Mouse (Mus musculus): ENCODE data around the gene Aldh3b3.
A peak's percentile ranks its signal among the peaks of the same experiment; 100 is the strongest.

Aldh3b3 gene

GRCm38 (mm10) chr19:4003641-4004040 is 45.2 kb downstream of the Aldh3b3 start:
- DNase-seq = no peak

GRCm38 (mm10) chr19:4004331-4004730 is 45.9 kb downstream of the Aldh3b3 start:
- no peak for DNase-seq

- no peak for DNase-seq
Measured at GRCm38 (mm10) chr19:4005091-4005490, 46.6 kb downstream of the Aldh3b3 start.

DNA sequence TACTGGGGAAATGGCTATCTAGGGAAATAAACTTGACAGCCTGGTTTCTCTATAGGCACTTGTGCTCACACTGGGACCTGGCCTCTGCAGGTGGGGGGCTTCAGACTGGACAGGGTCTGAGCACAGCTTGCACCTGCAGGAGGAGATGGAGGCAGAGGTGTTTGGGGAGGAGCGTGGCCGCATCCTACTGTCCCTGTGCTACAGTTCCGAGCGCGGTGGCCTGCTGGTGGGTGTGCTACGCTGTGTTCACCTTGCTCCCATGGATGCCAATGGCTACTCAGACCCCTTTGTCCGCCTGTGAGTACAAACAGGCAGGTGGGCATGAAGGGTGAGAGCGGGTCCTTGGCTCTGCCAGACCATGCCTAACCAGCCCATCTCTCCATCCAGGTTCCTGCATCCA is 47.5 kb downstream of the Aldh3b3 start:
- no peak for DNase-seq

DNA sequence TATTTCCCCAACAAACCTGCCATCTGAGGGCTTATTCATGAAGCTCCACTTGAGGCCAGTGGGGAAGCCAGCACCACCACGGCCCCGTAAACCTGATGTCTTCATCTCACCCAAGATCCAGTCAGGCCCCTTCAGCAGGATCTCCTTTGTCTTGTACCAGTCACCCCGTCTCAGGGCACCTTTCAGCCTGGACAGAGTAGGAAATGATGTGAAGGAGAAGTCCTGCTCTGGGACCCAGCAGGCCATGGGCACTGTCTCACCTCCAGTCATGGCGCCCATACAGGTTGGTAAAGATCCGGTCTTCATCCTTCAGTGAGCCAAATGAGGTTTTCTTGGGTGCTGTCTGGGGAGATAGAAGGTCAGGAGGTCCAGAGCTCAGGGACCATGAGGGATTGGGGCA is 52.6 kb downstream of the Aldh3b3 start:
- DNase-seq = no peak

DNA sequence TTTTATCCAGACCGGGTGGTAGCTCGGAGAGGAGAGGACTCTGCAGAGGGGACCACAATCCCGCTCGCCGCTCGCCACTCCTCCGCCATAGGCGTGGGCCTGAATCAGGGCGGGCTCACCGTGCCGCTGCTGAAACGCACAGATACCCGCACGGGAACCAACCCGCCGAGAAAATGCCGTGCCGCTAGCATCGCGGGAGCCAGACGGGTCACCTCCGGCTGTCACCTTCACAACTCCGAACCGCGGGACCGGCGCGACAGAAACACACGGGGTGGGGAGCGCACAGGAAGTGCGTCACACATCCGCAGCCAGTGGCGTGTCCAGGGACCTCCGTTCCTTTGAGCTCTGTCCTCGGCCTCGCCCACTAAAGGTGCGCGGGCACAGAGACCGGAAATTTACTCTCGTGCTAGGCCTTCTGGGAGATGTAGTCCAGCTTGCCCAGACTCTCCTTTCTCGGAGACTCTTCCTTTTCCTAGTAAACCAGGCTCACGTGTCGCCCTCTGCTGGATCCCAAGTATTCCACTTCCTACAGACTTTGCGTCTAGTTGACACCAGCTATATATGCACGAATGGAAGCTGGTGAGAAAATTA is 54.1 kb downstream of the Aldh3b3 start, which contains the start of gene Ndufv1:
Ndufv1 (minus strand) TSS at position 375 of the 591 bp plus-strand sequence.
- DNase-seq = peak; percentile 97

GRCm38 (mm10) chr19:4013066-4013465 is 54.6 kb downstream of the Aldh3b3 start:
- no peak for DNase-seq

GRCm38 (mm10) chr19:4014802-4015201 is 56.4 kb downstream of the Aldh3b3 start:
- no peak for DNase-seq

DNA sequence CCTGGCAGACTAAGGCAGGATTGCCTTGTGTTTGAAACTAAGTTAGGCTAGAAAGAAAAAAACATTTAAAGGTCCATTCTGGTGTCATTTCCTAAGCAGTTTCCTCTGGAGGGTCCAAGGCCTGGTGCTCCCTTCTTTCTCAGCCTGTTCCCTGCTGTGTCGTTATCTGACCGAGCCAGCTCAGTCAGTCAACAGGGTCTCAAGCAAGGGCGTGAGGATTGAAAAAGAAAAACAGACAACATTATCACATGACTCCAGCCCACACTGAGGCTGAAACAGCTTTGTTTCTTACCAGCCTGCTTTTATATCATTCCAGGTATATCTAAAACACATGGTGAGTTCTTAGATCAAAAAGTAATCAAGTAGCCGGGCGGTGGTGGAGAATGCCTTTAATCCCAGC is 57.2 kb downstream of the Aldh3b3 start:
- DNase-seq = no peak

DNA sequence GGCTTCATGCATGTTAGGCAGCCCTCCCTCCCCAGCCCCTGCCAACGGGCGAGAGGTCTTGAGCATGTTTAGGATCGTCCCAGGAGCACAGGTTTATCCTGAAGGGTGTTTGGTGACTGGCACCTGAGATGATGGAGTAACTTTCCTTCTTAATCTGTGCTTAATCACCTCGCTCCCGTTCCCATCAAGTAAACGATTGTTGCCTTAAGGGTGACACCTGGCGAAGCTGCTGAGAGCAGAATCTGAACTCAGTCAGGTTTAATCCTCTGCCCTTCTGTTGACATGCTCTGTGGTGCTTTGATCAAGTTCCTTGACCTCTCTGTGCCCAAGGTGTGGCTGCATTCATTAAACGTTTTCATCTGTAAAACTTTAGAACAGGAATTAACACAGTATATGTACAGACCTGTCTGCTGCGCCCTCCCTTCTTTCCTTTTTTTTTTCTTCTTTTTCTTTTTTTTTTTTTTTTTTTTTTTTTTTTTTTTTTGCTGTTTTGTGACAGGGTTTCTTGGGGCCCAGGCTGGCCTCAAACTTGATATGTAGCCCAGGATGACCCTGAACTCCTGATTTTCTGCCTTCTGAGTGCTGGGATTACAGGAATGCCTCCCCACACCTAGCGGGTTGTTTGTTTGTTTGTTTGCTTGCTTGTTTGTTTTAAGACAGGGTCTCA is 59.6 kb downstream of the Aldh3b3 start:
- DNase-seq = no peak

GRCm38 (mm10) chr19:4018743-4019583 is 60.5 kb downstream of the Aldh3b3 start:
- DNase-seq = peak; percentile 90

Data from cerebellum, postnatal 10 days (tissue).